10 mouse cellular contexts compared by ENCODE assay signal in genomic region chr1:75588874-75589273, GRCm38 (mm10). TPM values are rescaled to one million over a fixed set of nuclear protein-coding genes. Genes with fewer than 3 reads are reported as not detected.
DNase-seq lines count a peak whose midpoint lies in the region; ATAC-seq lines count a peak whose summit lies in the region.
"Had no signal": no experiment of that assay in that cellular context is flagged by ENCODE, and none has a peak within 500 bp of the region (broad histone marks: within the 10 kb centered on the region; RNA-seq: fewer than 3 reads in every experiment).

No protein-coding gene starts in this region.

- H3K27me3 ChIP-seq in forebrain, embryonic 15.5 days = no peaks in the 10 kb centered on the region

- peak; percentile 54 for DNase-seq in cerebellum, adult 11-12 months
- no peak for DNase-seq in cerebellum, adult 8-10 months
- peak; percentile 58 for DNase-seq in left cerebral cortex, adult 11 months (ENCODE audit: low spot score)
- no peak for DNase-seq in left cerebral cortex, postnatal 10 days (ENCODE audit: extremely low spot score in 1 of 2, low spot score in 2 of 2)
- peak; percentile 19 for DNase-seq in lung, postnatal 10 days
- no peak for DNase-seq in MN1 (ENCODE audit: low spot score)
- DNase-seq in thymus, postnatal 4 days = no peak

- 0 out of 2 replicates have a peak, but pooled peaks have one; percentile 64 for ATAC-seq in forebrain, embryonic 15.5 days (replicated peaks)

- WGBS in forebrain, embryonic 15.5 days = 13% methylated on average over 7 of the region's 7 CpGs

- H3K9me3 ChIP-seq in forebrain, embryonic 15.5 days = no peaks in the 10 kb centered on the region
- H3K9me3 ChIP-seq: hindbrain, embryonic 13.5 days had no signal

- H3K4me2 ChIP-seq in forebrain, embryonic 15.5 days (replicated peaks) = no peak overlapping the region
- H3K4me2 ChIP-seq: hindbrain, embryonic 13.5 days had no signal

- intact Hi-C loops in left cerebral cortex, postnatal 10 days (cut with DNase I) = no loop called here

- peaks cover 11% of the 10 kb centered on the region for H3K4me1 ChIP-seq in forebrain, embryonic 15.5 days

- H3K4me3 ChIP-seq in forebrain, embryonic 15.5 days = no peak overlapping the region
- H3K4me3 ChIP-seq: hindbrain, embryonic 13.5 days had no signal

- no peak overlapping the region for H3K9ac ChIP-seq in forebrain, embryonic 15.5 days (replicated peaks)
- H3K9ac ChIP-seq: hindbrain, embryonic 13.5 days had no signal

- H3K27ac ChIP-seq in forebrain, embryonic 15.5 days (replicated peaks) = no peak overlapping the region
- H3K27ac ChIP-seq: hindbrain, embryonic 13.5 days had no signal

- no peaks in the 10 kb centered on the region for H3K36me3 ChIP-seq in forebrain, embryonic 15.5 days
- H3K36me3 ChIP-seq: hindbrain, embryonic 13.5 days had no signal

RNA-seq across cellular contexts. Expression of gene Slc4a3, which starts 42.8 kb away (rescaled TPM):
- 100 to 1,000 TPM; 203 to 204 TPM for total RNA-seq in left cerebral cortex, postnatal 10 days (2021)
- polyA plus RNA-seq in forebrain, embryonic 15.5 days (2015; fragmentation: Nextera tagmentation; extraction: Ambion mirVana) = 35.2 and 35.9 TPM in 2 replicates
- total RNA-seq: megakaryocyte, adult 5-6 weeks had no signal

Comparison
In these comparisons a context has a peak if more than half of its experiments do, and no peak if none do; other contexts are left out.
1. DNase-seq: peak in cerebellum, adult 11-12 months (single experiment), left cerebral cortex, adult 11 months (single experiment) and lung, postnatal 10 days (single experiment); none in cerebellum, adult 8-10 months (single experiment), left cerebral cortex, postnatal 10 days (0 of 2), MN1 (single experiment) and thymus, postnatal 4 days (single experiment).